ENCODE assay signal across 20 mouse cellular contexts in the genomic region with DNA sequence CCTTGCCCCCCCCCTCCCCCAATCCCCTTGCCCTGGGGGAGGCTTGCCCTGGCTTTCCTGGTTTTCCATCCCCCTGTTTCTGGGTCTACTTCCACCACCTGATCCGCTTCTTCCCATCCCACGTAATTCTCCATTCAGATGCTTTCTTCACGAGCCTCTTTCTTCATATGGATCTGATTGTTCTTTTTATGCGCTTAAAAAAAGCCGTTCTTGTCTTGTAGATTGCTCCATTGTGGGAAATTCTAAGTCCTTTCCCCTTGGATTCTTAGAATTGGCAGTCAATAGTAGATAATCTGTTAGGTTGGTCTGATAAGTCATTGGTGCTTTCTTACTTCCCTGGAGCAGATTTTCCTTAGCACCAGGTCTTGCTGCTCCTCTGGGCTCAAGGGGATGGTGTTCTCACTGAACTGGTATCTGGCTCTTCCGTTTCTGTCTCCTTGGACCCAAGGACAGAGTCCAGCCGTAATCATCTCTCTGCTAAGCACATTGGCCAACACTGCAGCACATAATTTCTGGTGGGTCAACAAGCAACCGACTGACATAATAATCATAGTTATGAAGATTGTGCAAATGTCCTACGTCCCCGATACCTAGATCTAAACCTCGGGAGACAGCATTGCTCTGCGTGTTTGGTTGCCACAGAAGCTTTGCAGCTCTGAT. TPM values are rescaled to one million over a fixed set of nuclear protein-coding genes. Genes with fewer than 3 reads are reported as not detected.
DNase-seq lines count a peak whose midpoint lies in the region; ATAC-seq and TF ChIP-seq lines count a peak whose summit lies in the region.
"Had no signal": no experiment of that assay in that cellular context is flagged by ENCODE, and none has a peak within 500 bp of the region (broad histone marks: within the 10 kb centered on the region; RNA-seq: fewer than 3 reads in every experiment).

No protein-coding gene starts in this region.

- no peak for TF ChIP-seq CTCF in liver, postnatal 0 days (IDR thresholded peaks at IDR 0.05; ENCODE audit: low read depth)

- no peak for DNase-seq in heart, postnatal 36 days
- no peak for DNase-seq in liver, postnatal 0 days
- DNase-seq: cerebellum, adult 8-10 months; heart, adult 11 months; lung, embryonic 14.5 days; lung, postnatal 4 days; retina, postnatal 1 day; right cerebral cortex, postnatal 4 days had no signal

- TF ChIP-seq EP300 in liver, postnatal 0 days (IDR thresholded peaks at IDR 0.05; ENCODE audit: low read depth) = no peak

- H3K27ac ChIP-seq in heart, embryonic 15.5 days = peak overlapping the region; percentile 49; the same call in 1 of the 2 replicates
- H3K27ac ChIP-seq in liver, postnatal 0 days (ENCODE audit: low read depth) = 0 out of 2 replicates have a peak overlapping the region, but pooled peaks have one; percentile 2
- no peak overlapping the region for H3K27ac ChIP-seq in liver, embryonic 12.5 days
- peak overlapping the region; percentile 48; the same call in 1 of the 2 replicates for H3K27ac ChIP-seq in intestine, embryonic 15.5 days
- no peak overlapping the region for H3K27ac ChIP-seq in forebrain, embryonic 15.5 days (replicated peaks)
- H3K27ac ChIP-seq: embryonic facial prominence, embryonic 12.5 days; hindbrain, embryonic 12.5 days; limb, embryonic 13.5 days; neural tube, embryonic 15.5 days had no signal

- H3K27me3 ChIP-seq in heart, embryonic 15.5 days = no peaks in the 10 kb centered on the region
- no peaks in the 10 kb centered on the region for H3K27me3 ChIP-seq in liver, postnatal 0 days (ENCODE audit: insufficient read depth, low read length)
- no peaks in the 10 kb centered on the region; the same call in 1 of the 2 replicates for H3K27me3 ChIP-seq in liver, embryonic 12.5 days (replicated peaks)
- H3K27me3 ChIP-seq in intestine, embryonic 15.5 days (replicated peaks) = no peaks in the 10 kb centered on the region
- no peaks in the 10 kb centered on the region for H3K27me3 ChIP-seq in forebrain, embryonic 15.5 days
- H3K27me3 ChIP-seq: embryonic facial prominence, embryonic 12.5 days; hindbrain, embryonic 12.5 days; limb, embryonic 13.5 days; neural tube, embryonic 15.5 days; Patski had no signal

- intact Hi-C loops in heart, postnatal 36 days (cut with DNase I) = no loop called here

- peaks cover 54% of the 10 kb centered on the region for H3K4me1 ChIP-seq in heart, embryonic 15.5 days (replicated peaks)
- H3K4me1 ChIP-seq in liver, postnatal 0 days (ENCODE audit: insufficient read depth) = no peaks in the 10 kb centered on the region
- H3K4me1 ChIP-seq in liver, embryonic 12.5 days = no peaks in the 10 kb centered on the region
- H3K4me1 ChIP-seq in intestine, embryonic 15.5 days (replicated peaks) = peaks cover 14% of the 10 kb centered on the region
- H3K4me1 ChIP-seq in forebrain, embryonic 15.5 days = peaks cover 38% of the 10 kb centered on the region

- ATAC-seq in heart, embryonic 15.5 days (replicated peaks; ENCODE audit: insufficient number of reproducible peaks, insufficient read depth, low FRiP score, low read depth) = no peak
- ATAC-seq in liver, postnatal 0 days = peak; percentile 90
- no peak for ATAC-seq in liver, embryonic 12.5 days
- peak; percentile 83 for ATAC-seq in intestine, embryonic 15.5 days
- ATAC-seq in forebrain, embryonic 15.5 days (replicated peaks) = no peak
- no peak for ATAC-seq in erythroid progenitor cell, adult 5-6 weeks (replicated peaks; ENCODE audit: low FRiP score, poor library complexity, severe bottlenecking)
- ATAC-seq: Patski had no signal

- WGBS in heart, embryonic 15.5 days = 75% methylated on average over 12 of the region's 12 CpGs
- WGBS in liver, postnatal 0 days (ENCODE audit: insufficient replicate concordance) = 70% methylated on average over 12 of the region's 12 CpGs
- WGBS in liver, embryonic 12.5 days (ENCODE audit: insufficient replicate concordance) = 71% methylated on average over 12 of the region's 12 CpGs
- WGBS in intestine, embryonic 15.5 days = 76% methylated on average over 12 of the region's 12 CpGs
- WGBS in forebrain, embryonic 15.5 days = 62% methylated on average over 12 of the region's 12 CpGs

- no peak overlapping the region for H3K9ac ChIP-seq in heart, embryonic 15.5 days
- no peak overlapping the region for H3K9ac ChIP-seq in liver, postnatal 0 days (replicated peaks)
- no peak overlapping the region for H3K9ac ChIP-seq in liver, embryonic 12.5 days
- no peak overlapping the region for H3K9ac ChIP-seq in intestine, embryonic 15.5 days
- no peak overlapping the region for H3K9ac ChIP-seq in forebrain, embryonic 15.5 days (replicated peaks)
- H3K9ac ChIP-seq: embryonic facial prominence, embryonic 12.5 days; hindbrain, embryonic 12.5 days; limb, embryonic 13.5 days; lung, embryonic 14.5 days; neural tube, embryonic 15.5 days had no signal

- no peak overlapping the region for H3K4me3 ChIP-seq in heart, embryonic 15.5 days
- H3K4me3 ChIP-seq in liver, postnatal 0 days (ENCODE audit: low read depth, low read length) = no peak overlapping the region
- H3K4me3 ChIP-seq in liver, embryonic 12.5 days = no peak overlapping the region
- H3K4me3 ChIP-seq in intestine, embryonic 15.5 days (replicated peaks) = no peak overlapping the region
- no peak overlapping the region for H3K4me3 ChIP-seq in forebrain, embryonic 15.5 days
- H3K4me3 ChIP-seq: embryonic facial prominence, embryonic 12.5 days; hindbrain, embryonic 12.5 days; limb, embryonic 13.5 days; myocyte; neural tube, embryonic 15.5 days had no signal

- no peaks in the 10 kb centered on the region for H3K36me3 ChIP-seq in heart, embryonic 15.5 days
- no peaks in the 10 kb centered on the region for H3K36me3 ChIP-seq in liver, postnatal 0 days (replicated peaks; ENCODE audit: insufficient read depth, low read length)
- H3K36me3 ChIP-seq in liver, embryonic 12.5 days = no peaks in the 10 kb centered on the region
- H3K36me3 ChIP-seq in intestine, embryonic 15.5 days = 0 out of 2 replicates have a peak, but pooled peaks cover 3% of the 10 kb centered on the region
- no peaks in the 10 kb centered on the region for H3K36me3 ChIP-seq in forebrain, embryonic 15.5 days
- H3K36me3 ChIP-seq: hindbrain, embryonic 12.5 days; neural tube, embryonic 15.5 days had no signal

- no peak overlapping the region for H3K4me2 ChIP-seq in heart, embryonic 15.5 days
- no peak overlapping the region for H3K4me2 ChIP-seq in liver, postnatal 0 days (ENCODE audit: low read depth, low read length)
- H3K4me2 ChIP-seq in liver, embryonic 12.5 days = no peak overlapping the region
- no peak overlapping the region for H3K4me2 ChIP-seq in intestine, embryonic 15.5 days (replicated peaks)
- H3K4me2 ChIP-seq in forebrain, embryonic 15.5 days (replicated peaks) = no peak overlapping the region
- H3K4me2 ChIP-seq: embryonic facial prominence, embryonic 12.5 days; hindbrain, embryonic 12.5 days; limb, embryonic 13.5 days; lung, embryonic 14.5 days; midbrain, embryonic 11.5 days; neural tube, embryonic 15.5 days had no signal

- no peaks in the 10 kb centered on the region for H3K9me3 ChIP-seq in heart, embryonic 15.5 days (replicated peaks)
- H3K9me3 ChIP-seq in liver, postnatal 0 days (ENCODE audit: low read length) = no peaks in the 10 kb centered on the region
- no peaks in the 10 kb centered on the region for H3K9me3 ChIP-seq in liver, embryonic 12.5 days (replicated peaks)
- H3K9me3 ChIP-seq in intestine, embryonic 15.5 days = no peaks in the 10 kb centered on the region
- H3K9me3 ChIP-seq in forebrain, embryonic 15.5 days = no peaks in the 10 kb centered on the region
- H3K9me3 ChIP-seq: embryonic facial prominence, embryonic 12.5 days; hindbrain, embryonic 12.5 days; limb, embryonic 13.5 days; neural tube, embryonic 15.5 days had no signal

RNA-seq across cellular contexts. Expression of gene Fat1, which starts 27.5 kb away (rescaled TPM):
- polyA plus RNA-seq in heart, embryonic 15.5 days (2015; fragmentation: Nextera tagmentation; extraction: Ambion mirVana) = 10.9 and 11.9 TPM in 2 replicates
- 10 to 100 TPM; 14.9 to 19.2 TPM for total RNA-seq in heart, postnatal 36 days (2021)
- 0.73 and 0.78 TPM in 2 replicates for polyA plus RNA-seq in liver, postnatal 0 days (2015; fragmentation: Nextera tagmentation; extraction: Ambion mirVana)
- 1.8 TPM in 2 replicates for polyA plus RNA-seq in liver, embryonic 12.5 days (2016; fragmentation: Nextera tagmentation; extraction: Ambion mirVana)
- polyA plus RNA-seq in intestine, embryonic 15.5 days (2015; fragmentation: Nextera tagmentation; extraction: Ambion mirVana) = 13.4 and 14.8 TPM in 2 replicates
- polyA plus RNA-seq in forebrain, embryonic 15.5 days (2015; fragmentation: Nextera tagmentation; extraction: Ambion mirVana) = 7.7 and 8.7 TPM in 2 replicates
- 0.36 TPM in 1 of 2 replicates, not detected in the other for total RNA-seq in erythroid progenitor cell, adult 5-6 weeks (2015; ENCODE audit: low replicate concordance)
- 0.13 TPM in 1 of 2 replicates, not detected in the other for total RNA-seq in erythroid progenitor cell, adult 5-6 weeks (2017; ENCODE audit: low replicate concordance)

Comparison
In these comparisons a context has a peak if more than half of its experiments do, and no peak if none do; other contexts are left out.
1. ATAC-seq: peak in liver, postnatal 0 days (single experiment) and intestine, embryonic 15.5 days (single experiment); none in heart, embryonic 15.5 days (single experiment), liver, embryonic 12.5 days (single experiment), forebrain, embryonic 15.5 days (single experiment) and erythroid progenitor cell, adult 5-6 weeks (single experiment).
2. H3K27ac ChIP-seq: peak in heart, embryonic 15.5 days (single experiment), liver, postnatal 0 days (single experiment) and intestine, embryonic 15.5 days (single experiment); none in liver, embryonic 12.5 days (single experiment) and forebrain, embryonic 15.5 days (single experiment).